Mouse (Mus musculus): Measurements from ENCODE around the gene Fosl2.

DNA sequence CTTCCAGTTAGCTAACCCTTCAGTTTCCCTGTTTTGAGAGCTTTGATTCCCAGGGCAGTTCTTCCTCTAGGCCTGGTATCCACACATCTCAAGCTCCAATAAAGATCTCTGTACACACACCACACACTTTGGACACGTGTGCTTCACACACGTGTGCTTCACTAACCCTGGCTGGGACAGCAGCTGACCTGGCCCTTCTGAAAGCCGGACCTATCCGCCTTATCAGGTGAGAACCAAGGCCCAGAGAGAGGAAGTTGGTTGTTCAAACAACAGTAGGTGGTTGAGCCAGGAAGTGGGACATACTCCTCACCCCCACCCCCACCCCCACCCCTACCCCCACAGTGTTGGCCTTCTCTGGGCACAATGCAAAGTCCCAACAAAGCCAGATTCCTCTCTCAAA is 24.9 kb upstream of the Fosl2 start:
- TF ChIP-seq CTCF (IDR thresholded peaks at IDR 0.05; ENCODE audit: borderline replicate concordance, control insufficient read depth, extremely low read depth, insufficient read depth, low read length, poor library complexity) (no peak), POLR2A (IDR thresholded peaks at IDR 0.05; ENCODE audit: control insufficient read depth, extremely low read depth, insufficient read depth, low read length, poor library complexity) (no peak)
